Mouse (Mus musculus) cerebellum, adult (tissue): Measurements from ENCODE around the gene Mrpl36.

Experiments used
- ATAC-seq: cut with Nextera tagmentation; 2 replicates; pipeline ENCODE4 v1.9.2; 2017; ENCODE audit warnings: mild to moderate bottlenecking, moderate library complexity, mixed read lengths; ENCODE audit not compliant: insufficient number of reproducible peaks, low FRiP score, low TSS enrichment

The Mrpl36 gene

GRCm38 (mm10) chr13:73327827-73328698 lies at the start of gene Mrpl36, which contains the start of gene Ndufs6:
Gene Mrpl36 (plus strand): TSS chr13:73328513.
Gene Ndufs6 (minus strand): TSS chr13:73328542.
- ATAC-seq, result peak; percentile 73

GRCm38 (mm10) chr13:73279196-73279595 lies 49.1 kb upstream of the Mrpl36 start:
- ATAC-seq, result no peak

- no peak for ATAC-seq
Observed at GRCm38 (mm10) chr13:73282407-73282806, 45.9 kb upstream of the Mrpl36 start.

GRCm38 (mm10) chr13:73283534-73283933 lies 44.8 kb upstream of the Mrpl36 start:
- no peak for ATAC-seq

GRCm38 (mm10) chr13:73290206-73290605 lies 38.1 kb upstream of the Mrpl36 start:
- ATAC-seq, result no peak

GRCm38 (mm10) chr13:73291102-73291501 lies 37.2 kb upstream of the Mrpl36 start:
- no peak for ATAC-seq

- ATAC-seq, result no peak
Observed at GRCm38 (mm10) chr13:73298717-73299116, 29.6 kb upstream of the Mrpl36 start.

- ATAC-seq, result no peak
Observed at GRCm38 (mm10) chr13:73299322-73299721, 29.0 kb upstream of the Mrpl36 start.

GRCm38 (mm10) chr13:73304729-73305128 lies 23.6 kb upstream of the Mrpl36 start:
- ATAC-seq, result no peak

- no peak for ATAC-seq
Observed at GRCm38 (mm10) chr13:73305398-73306084, 22.8 kb upstream of the Mrpl36 start.

GRCm38 (mm10) chr13:73306085-73306410 lies 22.3 kb upstream of the Mrpl36 start:
- ATAC-seq, result no peak

- no peak for ATAC-seq
Observed at GRCm38 (mm10) chr13:73306430-73306829, 21.9 kb upstream of the Mrpl36 start.

- no peak for ATAC-seq
Observed at GRCm38 (mm10) chr13:73310183-73310929, 18.0 kb upstream of the Mrpl36 start.

- ATAC-seq, result no peak
Observed at GRCm38 (mm10) chr13:73320048-73320447, 8.3 kb upstream of the Mrpl36 start.

GRCm38 (mm10) chr13:73322626-73323025 lies 5.7 kb upstream of the Mrpl36 start:
- ATAC-seq, result no peak

- no peak for ATAC-seq
Observed at GRCm38 (mm10) chr13:73323406-73323805, 4.9 kb upstream of the Mrpl36 start.

GRCm38 (mm10) chr13:73330844-73331501 lies 2.7 kb downstream of the Mrpl36 start:
- peak; percentile 78 for ATAC-seq

- ATAC-seq, result no peak
Observed at GRCm38 (mm10) chr13:73331736-73332135, 3.4 kb downstream of the Mrpl36 start.

GRCm38 (mm10) chr13:73336753-73337152 lies 8.4 kb downstream of the Mrpl36 start:
- ATAC-seq, result no peak

GRCm38 (mm10) chr13:73345102-73345890 lies 17.0 kb downstream of the Mrpl36 start:
- no peak for ATAC-seq
